Mouse (Mus musculus): ENCODE results near the gene Ikzf1. TPM values are rescaled to one million over a fixed set of nuclear protein-coding genes. Genes with fewer than 3 reads are reported as not detected.

Ikzf1 gene
- total and polyA plus RNA-seq, 2 experiments from 2014 or later, result 0.19 to 1.0 TPM

DNA sequence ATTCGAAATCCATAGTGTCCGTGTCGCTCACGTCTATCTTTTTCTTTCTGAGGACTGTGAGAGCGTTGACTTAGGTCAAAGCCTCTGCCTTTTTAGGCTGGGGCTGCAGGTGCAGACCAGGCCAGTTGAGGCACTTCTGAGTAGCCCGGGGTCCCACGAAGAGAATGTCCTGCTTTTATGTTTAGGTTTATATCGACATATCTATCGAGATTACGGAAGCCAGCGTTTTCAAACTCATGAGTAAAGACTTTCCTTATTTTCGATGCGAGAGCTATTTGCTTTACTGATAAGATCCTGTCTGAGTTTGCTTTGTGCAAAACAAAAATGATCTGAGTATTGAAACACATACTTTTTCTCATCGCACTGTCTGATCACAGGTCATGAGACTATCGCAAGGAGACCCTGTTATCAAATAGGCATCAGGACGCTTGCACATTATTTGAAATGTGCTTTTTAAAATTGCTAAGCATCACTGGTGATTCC lies 1.8 kb downstream of the Ikzf1 start:
- TF ChIP-seq EP300 (IDR thresholded peaks at IDR 0.05; ENCODE audit: low read depth) (no peak), CTCF (IDR thresholded peaks at IDR 0.05; ENCODE audit: low read depth) (no peak)
- ATAC-seq (ENCODE audit: insufficient read depth, low read depth) (no peak), DNase-seq (ENCODE audit: low spot score) (no peak)
- peak overlapping the region; percentile 63 for H3K4me3 ChIP-seq (ENCODE audit: low read depth, low read length)
- H3K36me3 ChIP-seq (replicated peaks; ENCODE audit: control insufficient read depth, insufficient read depth, low read length), result no peaks in the 10 kb centered on the region
- peaks cover 52% of the 10 kb centered on the region for H3K27me3 ChIP-seq (ENCODE audit: control insufficient read depth, insufficient read depth, low read length)
- H3K4me2 ChIP-seq (ENCODE audit: low read depth, low read length), result peak overlapping the region; percentile 97
- H3K9me3 ChIP-seq (replicated peaks; ENCODE audit: control insufficient read depth, low read length), result no peaks in the 10 kb centered on the region
- no peak overlapping the region for H3K27ac ChIP-seq (ENCODE audit: low read depth)
- H3K9ac ChIP-seq (replicated peaks; ENCODE audit: low read depth, low read length), result peak overlapping the region; percentile 57; the same call in 1 of the 2 replicates
- H3K4me1 ChIP-seq (ENCODE audit: control insufficient read depth, insufficient read depth), result peaks cover 6% of the 10 kb centered on the region; the same call in 1 of the 2 replicates
- WGBS, result 12% methylated on average over 16 of the region's 16 CpGs

DNA sequence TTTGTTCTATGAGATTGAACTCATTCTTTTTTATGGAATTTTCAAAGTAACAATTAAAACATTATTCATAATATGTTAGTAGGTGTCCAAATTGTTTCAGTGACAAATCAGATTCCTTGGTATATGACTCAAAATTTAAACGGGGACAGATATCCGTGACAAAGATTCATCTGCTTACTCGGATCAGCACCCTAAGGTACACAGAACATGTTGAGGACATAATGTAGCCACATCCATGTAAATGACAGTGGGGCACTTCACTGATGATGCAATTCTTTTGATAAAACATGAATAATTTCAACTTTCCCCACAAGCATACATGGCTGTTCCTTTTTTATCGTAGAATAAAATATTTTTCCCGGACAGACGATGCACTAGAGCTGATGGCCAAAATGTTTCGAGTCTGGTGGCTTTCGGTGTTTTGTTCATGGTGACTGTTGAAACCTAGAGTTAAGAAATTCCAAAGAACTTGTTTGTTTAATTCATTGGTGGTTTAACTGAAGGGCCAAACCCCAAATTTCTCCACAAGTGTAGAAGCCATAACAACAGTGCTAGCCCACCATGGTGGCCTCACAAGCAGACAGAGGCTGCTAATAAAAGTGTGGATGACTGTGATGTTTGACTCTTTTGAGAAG lies 2.9 kb downstream of the Ikzf1 start:
- no peak for TF ChIP-seq CTCF (IDR thresholded peaks at IDR 0.05; ENCODE audit: low read depth)
- Histone ChIP-seq H3K4me2 (ENCODE audit: low read depth, low read length) (peak overlapping the region; percentile 12; the same call in 1 of the 2 replicates), H3K9me3 (replicated peaks; ENCODE audit: control insufficient read depth, low read length) (no peaks in the 10 kb centered on the region), H3K27ac (ENCODE audit: low read depth) (no peak overlapping the region; the same call in 1 of the 2 replicates), H3K4me1 (ENCODE audit: control insufficient read depth, insufficient read depth) (peaks cover 6% of the 10 kb centered on the region; the same call in 1 of the 2 replicates), H3K36me3 (replicated peaks; ENCODE audit: control insufficient read depth, insufficient read depth, low read length) (no peaks in the 10 kb centered on the region), H3K27me3 (ENCODE audit: control insufficient read depth, insufficient read depth, low read length) (peaks cover 47% of the 10 kb centered on the region), H3K9ac (replicated peaks; ENCODE audit: low read depth, low read length) (no peak overlapping the region), H3K4me3 (ENCODE audit: low read depth, low read length) (peak overlapping the region; percentile 63; the same call in 1 of the 2 replicates)
- DNase-seq (ENCODE audit: low spot score) (no peak), ATAC-seq (ENCODE audit: insufficient read depth, low read depth) (no peak)
- WGBS, result 82% methylated on average over 8 of the region's 8 CpGs

DNA sequence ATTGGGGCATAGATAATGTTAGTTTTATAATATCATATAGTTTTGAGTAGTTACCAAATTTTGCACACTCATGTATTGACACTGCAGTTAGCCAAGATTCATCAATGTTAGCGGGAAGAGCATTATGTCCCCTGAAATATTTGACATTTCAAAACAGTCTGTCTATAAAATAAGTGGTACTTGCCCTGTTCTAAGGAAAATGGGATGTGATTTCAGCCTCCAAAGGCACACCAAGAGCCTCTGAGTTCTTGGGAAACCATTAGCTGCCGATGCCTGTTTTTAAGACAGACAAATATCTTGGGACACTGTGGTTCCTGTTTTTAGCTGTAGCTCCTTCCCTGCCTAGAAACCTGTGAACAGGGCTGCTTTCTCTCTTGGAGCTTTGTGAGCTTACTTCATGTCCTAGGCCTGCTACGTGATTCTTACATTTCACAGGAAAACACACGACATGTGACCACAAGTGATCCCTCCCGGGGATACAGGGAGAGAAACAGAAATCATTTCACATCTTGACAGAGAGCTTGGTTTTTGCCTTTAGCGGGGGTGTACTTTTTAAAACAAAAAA lies 4.0 kb downstream of the Ikzf1 start:
- no peaks in the 10 kb centered on the region for H3K9me3 ChIP-seq (replicated peaks; ENCODE audit: control insufficient read depth, low read length)
- no peak overlapping the region for H3K27ac ChIP-seq (ENCODE audit: low read depth)
- no peak for TF ChIP-seq EP300 (IDR thresholded peaks at IDR 0.05; ENCODE audit: low read depth)
- no peak for TF ChIP-seq CTCF (IDR thresholded peaks at IDR 0.05; ENCODE audit: low read depth)
- peaks cover 6% of the 10 kb centered on the region; the same call in 1 of the 2 replicates for H3K4me1 ChIP-seq (ENCODE audit: control insufficient read depth, insufficient read depth)
- H3K36me3 ChIP-seq (replicated peaks; ENCODE audit: control insufficient read depth, insufficient read depth, low read length), result no peaks in the 10 kb centered on the region
- peaks cover 40% of the 10 kb centered on the region for H3K27me3 ChIP-seq (ENCODE audit: control insufficient read depth, insufficient read depth, low read length)
- 72% methylated on average over 6 of the region's 6 CpGs for WGBS
- ATAC-seq (ENCODE audit: insufficient read depth, low read depth) (no peak), DNase-seq (ENCODE audit: low spot score) (no peak)
- H3K4me3 ChIP-seq (ENCODE audit: low read depth, low read length), result peak overlapping the region; percentile 2; the same call in 1 of the 2 replicates
- H3K4me2 ChIP-seq (ENCODE audit: low read depth, low read length), result peak overlapping the region; percentile 19; the same call in 1 of the 2 replicates
- H3K9ac ChIP-seq (replicated peaks; ENCODE audit: low read depth, low read length), result no peak overlapping the region

DNA sequence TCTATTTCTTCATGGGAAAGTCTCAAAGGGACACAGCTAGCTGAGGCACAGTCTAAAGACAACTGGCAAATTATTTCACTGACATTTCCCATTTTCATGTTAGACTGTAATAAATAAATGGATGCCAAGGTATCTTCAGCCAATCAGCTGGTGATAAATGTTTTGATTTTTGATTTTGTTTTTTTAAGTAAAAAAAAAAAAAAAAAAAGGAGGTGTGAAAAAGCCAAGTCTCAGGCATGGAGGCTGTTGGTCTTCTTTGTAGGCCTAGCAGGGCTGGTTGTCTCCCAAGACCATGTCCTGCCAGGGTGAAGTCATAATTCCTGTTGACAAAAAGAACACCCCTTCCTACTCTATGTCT lies 4.9 kb downstream of the Ikzf1 start:
- H3K9me3 ChIP-seq (replicated peaks; ENCODE audit: control insufficient read depth, low read length), result no peaks in the 10 kb centered on the region
- ATAC-seq (ENCODE audit: insufficient read depth, low read depth) (no peak), DNase-seq (ENCODE audit: low spot score) (no peak)
- TF ChIP-seq EP300 (IDR thresholded peaks at IDR 0.05; ENCODE audit: low read depth) (no peak), CTCF (IDR thresholded peaks at IDR 0.05; ENCODE audit: low read depth) (no peak)
- no peak overlapping the region; the same call in 1 of the 2 replicates for H3K4me3 ChIP-seq (ENCODE audit: low read depth, low read length)
- H3K4me2 ChIP-seq (ENCODE audit: low read depth, low read length), result peak overlapping the region; percentile 19; the same call in 1 of the 2 replicates
- H3K27me3 ChIP-seq (ENCODE audit: control insufficient read depth, insufficient read depth, low read length), result peaks cover 31% of the 10 kb centered on the region
- no peak overlapping the region for H3K9ac ChIP-seq (replicated peaks; ENCODE audit: low read depth, low read length)
- no peak overlapping the region for H3K27ac ChIP-seq (ENCODE audit: low read depth)
- H3K36me3 ChIP-seq (replicated peaks; ENCODE audit: control insufficient read depth, insufficient read depth, low read length), result no peaks in the 10 kb centered on the region
- peaks cover 6% of the 10 kb centered on the region; the same call in 1 of the 2 replicates for H3K4me1 ChIP-seq (ENCODE audit: control insufficient read depth, insufficient read depth)

DNA sequence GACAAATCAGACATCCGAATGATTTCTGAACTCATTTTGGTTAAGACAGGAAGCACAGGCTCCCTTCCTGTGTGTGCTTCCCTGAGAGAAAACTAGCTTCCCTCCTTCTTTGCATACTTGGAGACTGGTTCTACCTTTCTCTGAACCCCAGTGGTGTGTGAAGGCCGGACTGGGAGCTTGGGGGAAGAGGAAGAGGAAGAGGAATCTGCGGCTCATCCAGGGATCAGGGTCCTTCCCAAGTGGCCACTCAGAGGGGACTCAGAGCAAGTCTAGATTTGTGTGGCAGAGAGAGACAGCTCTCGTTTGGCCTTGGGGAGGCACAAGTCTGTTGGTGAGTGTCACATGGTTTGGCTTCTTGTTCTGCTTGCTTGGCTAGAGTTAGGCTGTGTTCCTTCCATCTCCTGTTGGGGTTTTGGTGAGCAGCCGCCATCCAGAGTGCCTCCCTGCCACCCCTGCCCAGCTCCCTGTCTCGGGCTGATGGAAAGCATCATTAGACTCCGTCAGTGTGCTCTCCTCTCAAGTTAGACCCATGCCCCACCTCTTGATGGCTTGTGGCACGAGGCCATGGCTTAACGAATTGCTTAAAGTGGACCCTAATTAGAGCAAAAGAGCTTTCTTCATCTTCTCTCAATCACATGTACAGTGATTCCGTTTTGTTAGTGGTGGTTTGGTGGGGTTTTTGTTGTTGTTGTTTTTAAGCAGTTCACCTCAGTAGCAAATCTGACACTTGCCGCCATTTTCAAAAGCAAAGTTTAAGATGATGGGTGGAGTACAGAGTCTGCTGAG lies 5.4 kb downstream of the Ikzf1 start:
- TF ChIP-seq CTCF (IDR thresholded peaks at IDR 0.05; ENCODE audit: low read depth) (no peak), EP300 (IDR thresholded peaks at IDR 0.05; ENCODE audit: low read depth) (no peak)
- no peak for DNase-seq (ENCODE audit: low spot score)

More for the DNA sequence above, 5.4 kb downstream of the Ikzf1 start:
- no peak overlapping the region for H3K4me2 ChIP-seq (ENCODE audit: low read depth, low read length)
- peaks cover 26% of the 10 kb centered on the region for H3K27me3 ChIP-seq (ENCODE audit: control insufficient read depth, insufficient read depth, low read length)
- no peaks in the 10 kb centered on the region for H3K9me3 ChIP-seq (replicated peaks; ENCODE audit: control insufficient read depth, low read length)
- H3K36me3 ChIP-seq (replicated peaks; ENCODE audit: control insufficient read depth, insufficient read depth, low read length), result no peaks in the 10 kb centered on the region
- H3K4me3 ChIP-seq (ENCODE audit: low read depth, low read length), result peak overlapping the region; percentile 10; the same call in 1 of the 2 replicates
- ATAC-seq (ENCODE audit: insufficient read depth, low read depth), result no peak
- H3K9ac ChIP-seq (replicated peaks; ENCODE audit: low read depth, low read length), result no peak overlapping the region
- peaks cover 6% of the 10 kb centered on the region; the same call in 1 of the 2 replicates for H3K4me1 ChIP-seq (ENCODE audit: control insufficient read depth, insufficient read depth)
- no peak overlapping the region for H3K27ac ChIP-seq (ENCODE audit: low read depth)
- WGBS, result 67% methylated on average over 11 of the region's 11 CpGs

All from heart, postnatal 0 days (tissue).